Mouse (Mus musculus) stomach, embryonic 14.5 days (tissue): ENCODE measurements around the gene Uqcrc2. TPM values are rescaled to one million over a fixed set of nuclear protein-coding genes. Genes with fewer than 3 reads are reported as not detected.
A peak's percentile ranks its signal among the peaks of the same experiment; 100 is the strongest.

Experiments
- ATAC-seq: fragments of 200-750 bp; cut with Nextera tagmentation; 2 replicates; pipeline ENCODE4 v1.8.0; 2017; ENCODE audit warnings: low read depth, moderate TSS enrichment; ENCODE audit not compliant: insufficient number of reproducible peaks, insufficient read depth, low FRiP score
- H3K27ac ChIP-seq: fragments of 300-500 bp; sonication (generic); 2 replicates; pipeline ENCODE4 v1.5.1; 2014; ENCODE audit warnings: mild to moderate bottlenecking, low read length, moderate library complexity, mixed read lengths
- H3K27me3 ChIP-seq: fragments of 300-500 bp; sonication (generic); 2 replicates; pipeline ENCODE4 v1.6.1; 2014; ENCODE audit warnings: low read length, control low read depth, mixed read lengths; ENCODE audit not compliant: control insufficient read depth, insufficient read depth
- H3K36me3 ChIP-seq: fragments of 300-500 bp; sonication (generic); 2 replicates; pipeline ENCODE4 v1.6.1; 2014; ENCODE audit warnings: mild to moderate bottlenecking, control low read depth, low read length, moderate library complexity, mixed read lengths; ENCODE audit not compliant: control insufficient read depth, insufficient read depth
- H3K4me1 ChIP-seq: fragments of 300-500 bp; sonication (generic); 2 replicates; pipeline ENCODE4 v1.6.1; 2014; ENCODE audit warnings: low read length, control low read depth, mixed read lengths; ENCODE audit not compliant: control insufficient read depth, insufficient read depth
- H3K4me2 ChIP-seq: fragments of 300-500 bp; sonication (generic); replicated peaks from 2 replicates; pipeline ENCODE4 v1.6.1; 2014; ENCODE audit warnings: low read depth, low read length, control low read depth
- H3K4me3 ChIP-seq: fragments of 300-500 bp; sonication (generic); 2 replicates; pipeline ENCODE4 v1.5.1; 2014; ENCODE audit warnings: low read depth, low read length, control low read depth
- H3K9ac ChIP-seq: fragments of 300-500 bp; sonication (generic); replicated peaks from 2 replicates; pipeline ENCODE4 v1.6.1; 2014; ENCODE audit warnings: low read depth, mild to moderate bottlenecking, control low read depth, low read length, moderate library complexity, mixed read lengths
- H3K9me3 ChIP-seq: fragments of 300-500 bp; sonication (generic); 2 replicates; pipeline ENCODE4 v1.6.1; 2016; ENCODE audit warnings: low read depth, low read length, control low read depth; ENCODE audit not compliant: control insufficient read depth
- WGBS: fragments of 180-500 bp; shearing (Covaris S2); extraction: QIAGEN DNeasy Blood & Tissue Kit; methylation state at CpG from one replicate; pipeline ENCODE4 v1.1.7; 2014; 5-methylcytosine and 5-hydroxymethylcytosine counted together
- polyA plus RNA-seq: library from polyadenylated mRNA; unstranded; fragments of >200 nt; fragmentation: Nextera tagmentation; extraction: Ambion mirVana; gene quantifications from 2 replicates; pipeline ENCODE4 v1.2.1, GENCODE M21; 2014

The Uqcrc2 gene
- 197 and 198 TPM in 2 replicates for polyA plus RNA-seq

GRCm38 (mm10) chr7:120634711-120635361 lies at the start of gene Uqcrc2:
Gene Uqcrc2 (plus strand): TSS chr7:120635176.
- under 1% methylated on average over 45 of the region's 45 CpGs for WGBS
- Histone ChIP-seq H3K4me3 (peak within 1 kb of the TSS; percentile 84), H3K4me2 (peak within 1 kb of the TSS; percentile 82)

GRCm38 (mm10) chr7:120597203-120597743 lies 37.7 kb upstream of the Uqcrc2 start:
- peak overlapping the region; percentile 50 for H3K9ac ChIP-seq
- H3K27ac ChIP-seq, result no peak overlapping the region
- no peaks in the 10 kb centered on the region for H3K27me3 ChIP-seq
- H3K4me2 ChIP-seq, result peak overlapping the region; percentile 62
- no peaks in the 10 kb centered on the region for H3K9me3 ChIP-seq
- H3K4me3 ChIP-seq, result peak overlapping the region; percentile 37
- no peaks in the 10 kb centered on the region for H3K4me1 ChIP-seq
- no peaks in the 10 kb centered on the region for H3K36me3 ChIP-seq
- WGBS, result 93% methylated on average over 4 of the region's 4 CpGs
- no peak for ATAC-seq

More at GRCm38 (mm10) chr7:120634711-120635361, at the start of gene Uqcrc2:
- H3K27me3 ChIP-seq, result no peaks in the 10 kb centered on the region
- H3K9me3 ChIP-seq, result no peaks in the 10 kb centered on the region
- peak; percentile 99 for ATAC-seq
- H3K27ac ChIP-seq, result peak within 1 kb of the TSS; percentile 93
- H3K4me1 ChIP-seq, result peaks cover 2% of the 10 kb centered on the region; the same call in 1 of the 2 replicates
- H3K9ac ChIP-seq, result peak within 1 kb of the TSS; percentile 86
- peaks cover 19% of the 10 kb centered on the region for H3K36me3 ChIP-seq

GRCm38 (mm10) chr7:120597744-120598243 lies 37.2 kb upstream of the Uqcrc2 start:
- H3K4me3 ChIP-seq, result peak overlapping the region; percentile 37
- ATAC-seq, result peak; percentile 61; the same call in 1 of the 2 replicates

GRCm38 (mm10) chr7:120598355-120598754 lies 36.6 kb upstream of the Uqcrc2 start:
- no peak overlapping the region; the same call in 1 of the 2 replicates for H3K4me2 ChIP-seq
- no peaks in the 10 kb centered on the region for H3K9me3 ChIP-seq
- H3K9ac ChIP-seq, result no peak overlapping the region
- no peaks in the 10 kb centered on the region for H3K36me3 ChIP-seq
- H3K27ac ChIP-seq, result no peak overlapping the region
- no peak for ATAC-seq
- 80% methylated on average over 7 of the region's 7 CpGs for WGBS
- no peaks in the 10 kb centered on the region for H3K27me3 ChIP-seq
- H3K4me1 ChIP-seq, result no peaks in the 10 kb centered on the region
- no peak overlapping the region for H3K4me3 ChIP-seq

More at GRCm38 (mm10) chr7:120597744-120598243, 37.2 kb upstream of the Uqcrc2 start:
- no peaks in the 10 kb centered on the region for H3K27me3 ChIP-seq
- peak overlapping the region; percentile 62 for H3K4me2 ChIP-seq
- H3K9me3 ChIP-seq, result no peaks in the 10 kb centered on the region
- no peak overlapping the region for H3K27ac ChIP-seq
- H3K36me3 ChIP-seq, result no peaks in the 10 kb centered on the region
- H3K9ac ChIP-seq, result peak overlapping the region; percentile 50
- WGBS, result 7% methylated on average over 41 of the region's 41 CpGs
- H3K4me1 ChIP-seq, result no peaks in the 10 kb centered on the region

GRCm38 (mm10) chr7:120620075-120620771 lies 14.8 kb upstream of the Uqcrc2 start:
- ATAC-seq, result no peak
- H3K27ac ChIP-seq, result no peak overlapping the region
- no peaks in the 10 kb centered on the region for H3K27me3 ChIP-seq
- no peak overlapping the region for H3K4me2 ChIP-seq
- no peak overlapping the region for H3K4me3 ChIP-seq
- H3K9ac ChIP-seq, result no peak overlapping the region
- 75% methylated on average over 8 of the region's 8 CpGs for WGBS
- no peaks in the 10 kb centered on the region for H3K4me1 ChIP-seq
- no peaks in the 10 kb centered on the region for H3K36me3 ChIP-seq
- H3K9me3 ChIP-seq, result no peaks in the 10 kb centered on the region

GRCm38 (mm10) chr7:120620841-120621240 lies 14.1 kb upstream of the Uqcrc2 start:
- Histone ChIP-seq H3K4me1 (no peaks in the 10 kb centered on the region), H3K4me2 (no peak overlapping the region), H3K4me3 (no peak overlapping the region), H3K27ac (no peak overlapping the region), H3K27me3 (no peaks in the 10 kb centered on the region), H3K36me3 (no peaks in the 10 kb centered on the region), H3K9me3 (no peaks in the 10 kb centered on the region), H3K9ac (no peak overlapping the region)
- 89% methylated on average over 9 of the region's 9 CpGs for WGBS
- ATAC-seq, result no peak

GRCm38 (mm10) chr7:120632518-120632917 lies 2.5 kb upstream of the Uqcrc2 start:
- Histone ChIP-seq H3K27me3 (no peaks in the 10 kb centered on the region), H3K9ac (no peak overlapping the region), H3K4me3 (no peak overlapping the region), H3K36me3 (peaks cover 2% of the 10 kb centered on the region), H3K27ac (no peak overlapping the region), H3K4me2 (no peak overlapping the region), H3K4me1 (peaks cover 2% of the 10 kb centered on the region; the same call in 1 of the 2 replicates), H3K9me3 (no peaks in the 10 kb centered on the region)
- ATAC-seq, result no peak
- 64% methylated on average over 1 of the region's 1 CpGs for WGBS

- H3K9me3 ChIP-seq, result no peaks in the 10 kb centered on the region
- peaks cover 2% of the 10 kb centered on the region; the same call in 1 of the 2 replicates for H3K4me1 ChIP-seq
- ATAC-seq, result no peak
- H3K36me3 ChIP-seq, result peaks cover 13% of the 10 kb centered on the region
- 6% methylated on average over 9 of the region's 9 CpGs for WGBS
- peak overlapping the region; percentile 84 for H3K4me3 ChIP-seq
- H3K27me3 ChIP-seq, result no peaks in the 10 kb centered on the region
- peak overlapping the region; percentile 93 for H3K27ac ChIP-seq
- H3K9ac ChIP-seq, result peak overlapping the region; percentile 86
- peak overlapping the region; percentile 66 for H3K4me2 ChIP-seq
These were observed 675 bp upstream of the Uqcrc2 start for GRCm38 (mm10) chr7:120634301-120634700.
